Mouse (Mus musculus) adrenal gland, adult (tissue): Measurements from ENCODE around the gene Tnfrsf18.

Source experiments
- DNase-seq, 2 experiments: peaks; one replicate each; pipeline ENCODE4 v3.0.0; 2022 to 2023; ENCODE audit warnings: low spot score in 1 of 2; ENCODE audit not compliant: inconsistent age in 2 of 2

Gene Tnfrsf18

DNA sequence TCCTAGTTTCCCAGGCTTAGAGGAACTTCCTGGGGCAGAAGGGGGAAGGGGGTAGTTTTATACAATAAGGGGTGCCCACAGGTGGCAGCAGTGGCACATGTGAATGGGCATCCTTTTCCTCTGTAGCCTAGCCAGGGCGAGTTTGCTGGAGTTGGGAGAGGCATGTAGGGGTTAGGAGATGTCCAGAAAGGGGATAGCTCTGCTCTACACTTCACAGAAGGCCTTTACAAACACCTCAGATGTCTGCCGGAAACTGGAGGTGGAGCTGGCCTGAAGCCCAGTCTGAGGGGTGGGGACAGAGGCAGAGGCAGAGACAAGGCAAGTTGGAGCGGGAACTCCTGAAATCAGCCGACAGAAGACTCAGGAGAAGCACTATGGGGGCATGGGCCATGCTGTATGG is at the start of gene Tnfrsf18:
Tnfrsf18 (plus strand) TSS at position 152 of the 400 bp plus-strand sequence.
- DNase-seq = peak in 1 of 2 experiments; percentile 50

DNA sequence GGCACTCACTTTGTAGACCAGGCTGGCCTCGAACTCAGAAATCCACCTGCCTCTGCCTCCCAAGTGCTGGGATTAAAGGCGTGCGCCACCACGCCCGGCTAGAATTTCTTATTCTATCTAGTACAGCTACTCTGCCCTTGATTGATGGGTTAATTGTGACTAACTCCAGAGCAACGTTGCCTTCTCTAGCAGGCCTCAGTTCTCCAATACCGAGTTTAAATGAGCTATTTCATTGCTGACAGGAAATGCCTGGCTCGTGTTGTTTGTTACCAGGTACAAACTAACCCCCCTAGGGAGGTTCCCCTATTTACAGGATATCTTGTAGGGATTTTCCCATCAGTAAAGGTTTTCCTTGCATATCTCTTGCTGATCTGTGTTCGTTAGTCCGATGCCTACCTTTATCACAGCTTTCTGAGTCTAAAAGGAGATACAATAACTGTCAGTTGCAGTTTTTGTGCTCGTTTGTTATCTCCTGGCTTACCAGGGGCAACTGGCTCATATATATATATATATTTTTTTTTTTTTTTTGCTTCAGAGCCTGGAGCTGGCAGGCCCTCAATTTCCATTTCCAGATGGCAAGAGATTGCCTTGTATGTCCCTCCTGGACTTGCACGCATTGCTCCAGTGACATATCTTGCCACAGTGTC is 44.4 kb upstream of the Tnfrsf18 start:
- DNase-seq = no peak

GRCm38 (mm10) chr4:155983788-155984187 is 42.2 kb upstream of the Tnfrsf18 start:
- DNase-seq = no peak

DNA sequence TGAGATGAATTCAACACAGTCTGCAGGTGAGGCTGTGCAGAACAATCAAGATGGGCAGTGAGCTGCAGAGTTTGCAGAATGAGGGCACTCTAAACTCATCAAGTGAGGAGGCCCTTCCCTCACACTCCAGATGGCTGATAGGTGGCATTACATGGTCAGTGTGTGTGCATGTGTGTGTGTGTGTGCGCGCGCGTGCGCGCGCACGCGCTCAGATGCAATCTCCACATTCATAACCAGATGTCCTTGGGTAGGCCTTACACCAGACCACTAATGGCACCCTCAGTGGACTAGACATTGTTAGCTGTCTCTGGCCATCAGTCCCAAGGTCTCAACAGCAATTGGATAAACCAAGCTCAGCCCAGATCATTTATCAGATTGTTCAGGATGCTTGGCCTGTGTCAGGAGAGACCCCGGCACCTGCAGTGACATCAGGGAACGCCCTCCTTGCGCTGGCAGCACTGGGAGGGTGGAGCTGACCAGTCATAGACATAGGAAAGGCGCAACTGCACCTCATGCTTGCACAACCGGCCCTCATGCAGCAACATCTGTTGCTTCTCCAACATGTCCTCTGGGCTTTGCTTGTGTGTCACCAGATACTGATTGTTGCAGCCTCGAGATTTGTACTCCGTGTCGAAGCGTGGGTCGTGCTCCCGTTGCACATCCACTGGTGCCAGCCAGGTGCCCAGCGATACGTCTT is 34.6 kb upstream of the Tnfrsf18 start:
- no peak for DNase-seq

GRCm38 (mm10) chr4:155991908-155992230 is 34.1 kb upstream of the Tnfrsf18 start:
- DNase-seq = no peak

DNA sequence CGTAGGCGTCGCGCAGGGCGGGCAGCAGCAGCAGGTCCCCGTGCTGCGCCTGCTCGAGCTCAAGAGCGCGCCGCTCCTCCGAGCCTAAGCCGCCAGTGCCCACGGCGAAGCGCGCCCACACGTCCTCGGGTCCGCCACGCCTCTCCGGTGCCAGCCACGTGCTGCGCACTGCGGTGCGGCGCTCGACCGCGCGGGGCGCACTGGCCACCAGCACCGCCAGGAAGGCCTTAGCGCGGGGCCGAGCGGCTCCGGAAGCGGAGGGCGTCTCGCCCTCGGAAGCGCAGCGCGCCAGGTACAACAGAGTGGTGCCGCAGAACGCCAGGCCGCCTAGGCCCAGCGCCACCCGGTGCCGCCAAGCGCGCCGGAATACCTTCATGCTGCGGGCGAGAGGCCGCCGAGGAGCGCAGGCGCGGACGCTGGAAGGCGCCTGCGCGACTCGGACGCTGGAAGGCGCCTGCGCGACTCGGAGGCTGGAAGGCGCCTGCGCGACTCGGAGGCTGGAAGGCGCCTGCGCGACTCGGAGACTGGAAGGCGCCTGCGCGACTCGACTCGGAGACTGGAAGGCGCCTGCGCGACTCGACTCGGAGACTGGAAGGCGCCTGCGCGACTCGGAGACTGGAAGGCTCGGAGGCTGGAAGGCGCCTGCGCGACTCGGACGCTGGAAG is 33.6 kb upstream of the Tnfrsf18 start, which contains the start of the genes B3galt6 and Sdf4:
B3galt6 (minus strand) TSS at position 409 of the 665 bp plus-strand sequence.
Sdf4 (plus strand) TSS at position 632 of the 665 bp plus-strand sequence.
- peak; percentile 91 to 96 for DNase-seq

DNA sequence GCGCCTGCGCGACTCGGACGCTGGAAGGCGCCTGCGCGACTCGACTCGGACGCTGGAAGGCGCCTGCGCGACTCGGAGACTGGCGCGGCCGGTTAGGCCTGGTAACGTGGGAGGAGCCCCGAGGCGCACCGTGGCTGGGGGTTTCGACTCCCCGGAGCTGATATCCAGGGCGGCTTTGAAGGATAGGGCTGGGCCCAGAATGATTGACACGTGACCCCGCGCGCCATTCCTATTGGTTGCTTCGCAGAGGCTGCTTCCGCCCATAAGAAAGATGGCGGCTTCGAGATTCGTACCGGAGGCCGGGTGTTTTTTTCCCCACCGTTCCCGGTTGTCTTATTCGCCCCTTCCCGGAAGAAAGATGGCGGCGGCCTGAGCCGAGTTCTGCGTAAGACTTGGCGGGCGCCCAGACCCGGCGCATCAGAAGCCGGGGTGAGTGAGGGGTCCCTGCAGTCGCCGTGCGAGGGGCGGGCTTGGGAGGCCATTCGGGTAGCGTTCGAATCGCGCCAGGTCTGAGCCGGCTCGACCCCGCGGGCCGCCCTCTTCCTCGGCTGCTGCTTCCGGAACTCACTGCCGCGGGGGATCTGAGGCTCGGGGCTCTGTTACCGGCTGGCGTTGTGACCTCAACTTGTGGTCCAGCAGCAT is 32.9 kb upstream of the Tnfrsf18 start:
- peak; percentile 97 to 100 for DNase-seq

DNA sequence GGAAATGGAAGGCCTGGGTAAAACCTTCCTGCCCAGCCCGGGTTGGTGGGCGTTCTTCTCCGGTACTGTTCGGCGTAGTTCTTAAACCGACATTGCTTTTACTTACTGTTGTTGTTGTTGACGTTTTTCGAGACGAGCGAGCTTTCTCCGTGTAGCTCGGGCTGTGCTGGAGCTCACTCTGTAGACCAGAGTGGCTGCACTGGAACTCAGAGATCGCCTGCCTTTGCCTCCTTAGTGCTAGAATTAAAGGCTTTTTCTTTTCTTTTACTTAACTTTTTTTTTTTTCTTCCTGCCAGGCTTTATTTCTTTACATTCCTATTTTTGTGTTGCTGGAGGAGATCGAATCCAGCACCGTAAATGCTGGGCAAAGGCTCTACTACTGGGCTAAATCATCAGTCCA is 32.4 kb upstream of the Tnfrsf18 start:
- DNase-seq = no peak

- DNase-seq = no peak
These were observed 21.9 kb upstream of the Tnfrsf18 start for GRCm38 (mm10) chr4:156004109-156004508.

DNA sequence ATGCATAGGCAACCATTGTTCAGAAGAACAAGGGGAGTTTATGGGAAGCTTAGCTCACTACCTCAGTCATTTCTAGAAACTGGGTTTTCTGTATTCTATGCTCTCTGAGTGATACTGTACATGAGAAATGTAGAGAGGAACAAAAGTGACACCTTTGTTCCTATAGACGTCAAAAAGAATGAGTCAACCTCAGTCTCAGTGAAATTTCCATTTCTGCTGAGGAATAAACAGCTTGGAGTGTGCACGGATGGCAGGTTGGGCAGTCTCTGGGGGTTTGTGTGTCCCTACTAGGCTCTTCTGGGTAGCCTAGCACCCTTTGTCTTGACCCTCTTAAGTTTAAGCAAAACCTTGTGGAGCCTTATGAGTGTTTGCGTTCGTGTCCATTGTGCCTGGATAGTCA is 17.6 kb upstream of the Tnfrsf18 start:
- DNase-seq = no peak

DNA sequence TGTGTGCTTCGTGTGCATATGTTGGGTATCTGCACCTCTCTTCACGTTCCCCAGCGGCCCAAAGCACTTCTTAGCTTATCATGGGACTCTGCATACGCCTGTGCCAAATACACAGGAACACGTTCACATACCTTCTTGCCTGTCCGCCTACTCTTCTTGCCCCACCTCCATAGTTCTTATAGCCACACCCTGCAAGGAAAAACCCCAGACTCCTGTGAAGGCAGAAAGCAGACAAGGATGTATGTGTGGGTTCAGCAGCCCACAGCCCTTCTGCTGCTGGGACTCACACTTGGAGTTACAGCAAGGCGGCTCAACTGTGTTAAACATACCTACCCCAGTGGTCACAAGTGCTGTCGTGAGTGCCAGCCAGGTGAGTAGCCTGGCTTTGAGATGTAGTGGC is 12.3 kb upstream of the Tnfrsf18 start, which contains the start of gene Tnfrsf4:
Tnfrsf4 (plus strand) TSS at position 207 of the 400 bp plus-strand sequence.
- peak in 1 of 2 experiments; percentile 36 for DNase-seq

GRCm38 (mm10) chr4:156014436-156014835 is 11.5 kb upstream of the Tnfrsf18 start:
- peak; percentile 70 to 81 for DNase-seq

GRCm38 (mm10) chr4:156019771-156020170 is 6.2 kb upstream of the Tnfrsf18 start:
- no peak for DNase-seq

DNA sequence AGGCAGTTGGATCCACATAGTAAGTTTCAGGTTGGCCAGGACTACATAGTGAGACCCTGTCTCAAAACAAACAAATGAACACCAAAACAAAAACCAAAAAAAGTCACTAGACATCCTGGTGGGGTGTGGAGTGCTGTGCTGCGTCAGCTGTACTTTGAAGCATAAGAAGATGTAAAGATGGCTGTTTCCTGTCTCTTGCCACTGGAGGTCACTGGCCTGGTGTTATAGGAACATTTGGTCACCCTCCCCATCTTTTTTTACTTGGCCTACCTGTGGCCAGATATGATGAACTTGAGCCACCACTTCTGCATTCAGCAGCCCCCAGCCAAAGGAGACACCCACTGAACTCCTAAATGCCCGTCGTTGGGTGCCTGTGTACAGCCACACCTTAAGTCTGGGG is 4.6 kb upstream of the Tnfrsf18 start:
- DNase-seq = no peak

GRCm38 (mm10) chr4:156021942-156022419 is 4.0 kb upstream of the Tnfrsf18 start:
- no peak for DNase-seq

- DNase-seq = no peak
These were observed 2.4 kb upstream of the Tnfrsf18 start for GRCm38 (mm10) chr4:156023520-156023919.

DNA sequence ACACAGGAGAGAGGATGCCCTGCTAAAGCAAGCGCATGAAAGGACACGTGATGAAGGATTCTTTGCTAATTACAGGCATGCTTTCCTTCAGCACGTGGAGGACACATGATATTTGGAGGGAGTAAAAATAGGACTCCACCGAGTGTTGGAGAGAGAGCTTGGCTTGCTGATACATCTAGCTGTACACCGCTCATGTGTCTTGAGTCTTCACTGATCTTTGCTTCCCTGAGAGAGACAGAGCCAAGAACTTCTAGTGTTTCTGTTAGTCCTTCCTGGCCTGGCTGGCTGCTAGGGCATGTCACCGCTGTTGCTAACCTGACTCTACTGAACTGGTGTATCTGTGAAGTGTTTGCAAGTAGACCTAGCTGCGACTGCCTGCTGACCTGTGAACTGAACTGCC is 1.8 kb upstream of the Tnfrsf18 start:
- no peak for DNase-seq

DNA sequence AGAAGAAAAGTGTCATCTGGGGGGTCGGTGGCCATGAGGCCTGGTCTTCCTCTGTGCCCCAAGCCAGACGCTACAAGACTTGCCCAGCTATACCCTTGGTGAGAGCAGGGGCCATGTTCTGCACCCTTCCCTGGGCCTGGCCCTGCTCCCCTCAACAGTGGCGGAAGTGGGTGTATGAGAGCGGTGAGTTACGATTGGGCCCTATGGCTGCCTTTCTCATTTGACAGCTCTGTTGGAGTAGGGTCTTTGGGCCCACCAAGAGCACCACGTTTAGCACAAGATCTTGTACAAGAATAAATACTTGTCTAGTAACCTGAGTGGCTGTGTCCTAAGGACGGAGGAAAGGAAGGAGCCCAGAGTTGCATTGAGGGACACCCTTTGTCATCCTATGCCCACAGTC is 2.6 kb downstream of the Tnfrsf18 start:
- no peak for DNase-seq

GRCm38 (mm10) chr4:156030651-156031118 is 4.7 kb downstream of the Tnfrsf18 start:
- DNase-seq = peak in 1 of 2 experiments; percentile 54

GRCm38 (mm10) chr4:156031255-156031592 is 5.3 kb downstream of the Tnfrsf18 start:
- no peak for DNase-seq
